ENCODE assay signal across 8 mouse cellular contexts in the genomic region with DNA sequence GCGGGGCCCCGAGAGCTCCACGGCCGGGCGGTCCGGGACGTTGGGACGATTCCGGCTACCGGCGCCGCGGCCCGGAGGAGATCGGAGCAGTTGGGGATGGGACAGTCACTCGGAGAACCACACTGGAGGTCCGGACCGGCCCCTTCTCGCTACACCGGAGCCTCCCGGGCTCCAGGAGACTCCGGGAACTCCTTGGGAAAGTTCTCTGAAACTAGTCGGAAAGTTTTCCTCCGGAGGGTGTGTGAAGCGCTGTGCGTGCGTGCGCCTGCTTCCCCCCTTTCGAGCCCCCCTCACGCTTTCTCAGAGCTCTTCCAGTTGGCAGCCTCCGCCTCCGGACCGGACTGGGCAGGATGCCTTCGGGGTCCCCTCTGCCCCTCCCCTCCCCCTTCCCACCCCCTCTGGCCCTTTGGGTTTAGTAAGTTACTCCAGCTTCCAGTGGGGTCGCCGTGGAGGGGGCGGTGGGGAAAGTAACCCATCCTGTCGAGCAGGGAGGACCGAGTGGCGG. TPM values are rescaled to one million over a fixed set of nuclear protein-coding genes. Genes with fewer than 3 reads are reported as not detected.
DNase-seq lines count a peak whose midpoint lies in the region; ATAC-seq lines count a peak whose summit lies in the region.

No protein-coding gene starts in this region.

- peaks cover 24% of the 10 kb centered on the region for H3K4me1 ChIP-seq in embryonic facial prominence, embryonic 14.5 days (ENCODE audit: control insufficient read depth, insufficient read depth, low read length)
- peaks cover 29% of the 10 kb centered on the region for H3K4me1 ChIP-seq in hindbrain, embryonic 15.5 days (replicated peaks)
- peaks cover 36% of the 10 kb centered on the region for H3K4me1 ChIP-seq in lung, embryonic 16.5 days (replicated peaks; ENCODE audit: control insufficient read depth, insufficient read depth, low read length)

- DNase-seq in right cerebral cortex, postnatal 4 days: peak; percentile 17
- no peak for DNase-seq in right cerebral cortex, postnatal 25 days
- peak; percentile 81 for DNase-seq in embryonic facial prominence, embryonic 14.5 days (ENCODE audit: low spot score)
- peak; percentile 51 for DNase-seq in yolk sac, embryonic 10.5 days (ENCODE audit: low spot score)
- no peak for DNase-seq in left cerebral cortex, adult 11 months (ENCODE audit: low spot score)
- DNase-seq in thymus, postnatal 14 days: no peak

- WGBS in embryonic facial prominence, embryonic 14.5 days: 0% methylated on average over 21 of the region's 40 CpGs
- 0% methylated on average over 40 of the region's 40 CpGs for WGBS in hindbrain, embryonic 15.5 days
- under 1% methylated on average over 40 of the region's 40 CpGs for WGBS in lung, embryonic 16.5 days

- peak overlapping the region; percentile 98 for H3K27ac ChIP-seq in embryonic facial prominence, embryonic 14.5 days (replicated peaks; ENCODE audit: low read depth, low read length)
- peak overlapping the region; percentile 82 for H3K27ac ChIP-seq in hindbrain, embryonic 15.5 days (replicated peaks)
- peak overlapping the region; percentile 98 for H3K27ac ChIP-seq in lung, embryonic 16.5 days (ENCODE audit: low read length)

- H3K9me3 ChIP-seq in embryonic facial prominence, embryonic 14.5 days (ENCODE audit: control insufficient read depth, low read length): no peaks in the 10 kb centered on the region
- no peaks in the 10 kb centered on the region for H3K9me3 ChIP-seq in hindbrain, embryonic 15.5 days
- H3K9me3 ChIP-seq in lung, embryonic 16.5 days (ENCODE audit: control insufficient read depth, low read length): no peaks in the 10 kb centered on the region

- 0 out of 2 replicates have a peak, but pooled peaks cover 4% of the 10 kb centered on the region for H3K36me3 ChIP-seq in embryonic facial prominence, embryonic 14.5 days (ENCODE audit: control insufficient read depth, insufficient read depth, low read length)
- no peaks in the 10 kb centered on the region for H3K36me3 ChIP-seq in hindbrain, embryonic 15.5 days
- no peaks in the 10 kb centered on the region for H3K36me3 ChIP-seq in lung, embryonic 16.5 days (ENCODE audit: control insufficient read depth, insufficient read depth, low read length)

- H3K4me3 ChIP-seq in embryonic facial prominence, embryonic 14.5 days (ENCODE audit: low read depth, low read length): peak overlapping the region; percentile 95
- H3K4me3 ChIP-seq in hindbrain, embryonic 15.5 days: peak overlapping the region; percentile 63
- H3K4me3 ChIP-seq in lung, embryonic 16.5 days (ENCODE audit: low read length): peak overlapping the region; percentile 93

- peak overlapping the region; percentile 92 for H3K9ac ChIP-seq in embryonic facial prominence, embryonic 14.5 days (ENCODE audit: low read depth, low read length)
- H3K9ac ChIP-seq in hindbrain, embryonic 15.5 days: peak overlapping the region; percentile 56
- H3K9ac ChIP-seq in lung, embryonic 16.5 days (ENCODE audit: low read length): peak overlapping the region; percentile 97

- no peaks in the 10 kb centered on the region for H3K27me3 ChIP-seq in embryonic facial prominence, embryonic 14.5 days (replicated peaks; ENCODE audit: control insufficient read depth, insufficient read depth, low read length)
- H3K27me3 ChIP-seq in hindbrain, embryonic 15.5 days: peaks cover 32% of the 10 kb centered on the region
- H3K27me3 ChIP-seq in lung, embryonic 16.5 days (ENCODE audit: control insufficient read depth, insufficient read depth, low read depth, low read length): no peaks in the 10 kb centered on the region

- peak overlapping the region; percentile 73 for H3K4me2 ChIP-seq in embryonic facial prominence, embryonic 14.5 days (ENCODE audit: low read depth, low read length)
- H3K4me2 ChIP-seq in hindbrain, embryonic 15.5 days: peak overlapping the region; percentile 96
- peak overlapping the region; percentile 78 for H3K4me2 ChIP-seq in lung, embryonic 16.5 days (ENCODE audit: low read depth, low read length)

- ATAC-seq in embryonic facial prominence, embryonic 14.5 days (ENCODE audit: low read depth): peak; percentile 69
- peak; percentile 50; the same call in 1 of the 2 replicates for ATAC-seq in hindbrain, embryonic 15.5 days (ENCODE audit: low FRiP score, low read depth)
- peak; percentile 50 for ATAC-seq in lung, embryonic 16.5 days (ENCODE audit: low read depth)

RNA-seq across cellular contexts. Expression of a gene that starts 0.6 kb away (rescaled TPM):
- polyA plus RNA-seq in embryonic facial prominence, embryonic 14.5 days (2014; fragmentation: Nextera tagmentation; extraction: Ambion mirVana): 48.3 and 54.8 TPM in 2 replicates
- 8.9 and 9.0 TPM in 2 replicates for polyA plus RNA-seq in hindbrain, embryonic 15.5 days (2015; fragmentation: Nextera tagmentation; extraction: Ambion mirVana)
- polyA plus RNA-seq in lung, embryonic 16.5 days (2015; fragmentation: Nextera tagmentation; extraction: Ambion mirVana): 39.3 and 41.4 TPM in 2 replicates

RNA-seq across cellular contexts. Expression of a gene that starts 12.6 kb away (rescaled TPM):
- 9.3 and 10.5 TPM in 2 replicates for polyA plus RNA-seq in embryonic facial prominence, embryonic 14.5 days (2014; fragmentation: Nextera tagmentation; extraction: Ambion mirVana)
- 7.4 and 9.6 TPM in 2 replicates for polyA plus RNA-seq in hindbrain, embryonic 15.5 days (2015; fragmentation: Nextera tagmentation; extraction: Ambion mirVana)
- 15.0 and 16.2 TPM in 2 replicates for polyA plus RNA-seq in lung, embryonic 16.5 days (2015; fragmentation: Nextera tagmentation; extraction: Ambion mirVana)

RNA-seq across cellular contexts. Expression of a gene that starts 25.9 kb away (rescaled TPM):
- 92.4 and 102 TPM in 2 replicates for polyA plus RNA-seq in embryonic facial prominence, embryonic 14.5 days (2014; fragmentation: Nextera tagmentation; extraction: Ambion mirVana)
- 246 and 250 TPM in 2 replicates for polyA plus RNA-seq in hindbrain, embryonic 15.5 days (2015; fragmentation: Nextera tagmentation; extraction: Ambion mirVana)
- 87.5 and 97.5 TPM in 2 replicates for polyA plus RNA-seq in lung, embryonic 16.5 days (2015; fragmentation: Nextera tagmentation; extraction: Ambion mirVana)

RNA-seq across cellular contexts. Expression of a gene that starts 26.6 kb away (rescaled TPM):
- polyA plus RNA-seq in embryonic facial prominence, embryonic 14.5 days (2014; fragmentation: Nextera tagmentation; extraction: Ambion mirVana): 0.49 and 0.59 TPM in 2 replicates
- 3.7 and 4.0 TPM in 2 replicates for polyA plus RNA-seq in hindbrain, embryonic 15.5 days (2015; fragmentation: Nextera tagmentation; extraction: Ambion mirVana)
- polyA plus RNA-seq in lung, embryonic 16.5 days (2015; fragmentation: Nextera tagmentation; extraction: Ambion mirVana): 0.13 TPM in 1 of 2 replicates, not detected in the other

RNA-seq across cellular contexts. Expression of a gene that starts 29.2 kb away (rescaled TPM):
- 22.8 and 27.7 TPM in 2 replicates for polyA plus RNA-seq in embryonic facial prominence, embryonic 14.5 days (2014; fragmentation: Nextera tagmentation; extraction: Ambion mirVana)
- polyA plus RNA-seq in hindbrain, embryonic 15.5 days (2015; fragmentation: Nextera tagmentation; extraction: Ambion mirVana): 0.39 TPM in 1 of 2 replicates, not detected in the other
- 6.7 and 8.0 TPM in 2 replicates for polyA plus RNA-seq in lung, embryonic 16.5 days (2015; fragmentation: Nextera tagmentation; extraction: Ambion mirVana)

Comparison
In these comparisons a context has a peak if more than half of its experiments do, and no peak if none do; other contexts are left out.
1. DNase-seq: peak in right cerebral cortex, postnatal 4 days (single experiment), embryonic facial prominence, embryonic 14.5 days (single experiment) and yolk sac, embryonic 10.5 days (single experiment); none in right cerebral cortex, postnatal 25 days (single experiment), left cerebral cortex, adult 11 months (single experiment) and thymus, postnatal 14 days (single experiment).
2. Peak in every context shown above with its lines, with median percentiles within 50 percentile points of each other: ATAC-seq, H3K27ac ChIP-seq, H3K4me2 ChIP-seq, H3K4me3 ChIP-seq and H3K9ac ChIP-seq.